Mouse (Mus musculus): ENCODE measurements at regions not wholly inside any gene's neighbourhood (a gene's known extent, or its start where the extent isn't known, plus 50 kb on each side); places are given as distances from the start of the nearest gene placed in this dataset.
A peak's percentile ranks its signal among the peaks of the same experiment; 100 is the strongest.

DNA sequence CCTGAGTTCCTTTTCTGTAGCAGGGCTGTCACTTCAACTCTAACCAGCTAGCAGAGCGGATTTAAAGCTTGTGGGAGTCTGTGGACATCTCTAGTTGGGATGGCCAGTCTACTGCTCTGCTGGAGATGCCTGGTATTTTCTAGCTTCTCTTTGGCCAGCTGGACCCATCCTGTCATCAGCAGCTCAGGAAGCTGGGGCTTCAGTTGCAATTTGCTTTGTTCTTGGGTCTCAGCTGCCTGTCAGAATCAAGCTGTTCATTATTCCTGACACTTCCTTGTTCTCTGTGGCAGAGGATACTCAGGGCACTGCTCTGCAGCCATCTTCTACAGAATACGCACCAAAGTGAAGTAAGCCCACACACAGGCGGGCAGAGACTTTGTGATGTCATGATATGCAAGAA lies 200.8 kb downstream of the Etnk1 start:
- ATAC-seq (replicated peaks; ENCODE audit: insufficient number of reproducible peaks, low FRiP score, low TSS enrichment, poor library complexity, severe bottlenecking): no peak

DNA sequence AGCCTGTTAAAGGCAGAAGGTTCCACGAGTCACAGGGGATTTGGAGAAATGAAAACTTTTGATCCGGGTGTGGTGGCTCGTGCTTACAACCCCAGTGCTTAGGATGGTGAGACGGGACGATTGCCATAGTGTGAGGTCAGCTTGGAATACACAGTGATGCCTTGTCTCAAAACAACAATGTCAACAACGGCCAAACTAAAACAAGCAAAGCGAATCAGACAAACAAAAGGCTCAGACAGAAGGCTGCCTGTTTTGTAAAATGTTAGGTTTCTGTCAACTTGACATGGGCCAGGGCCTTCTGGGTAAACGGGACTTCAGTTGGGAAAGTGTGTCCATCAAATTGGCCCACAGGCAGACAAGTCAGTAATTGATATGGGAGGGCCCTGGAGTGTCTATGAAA lies 201.6 kb downstream of the Etnk1 start:
- no peak for ATAC-seq (replicated peaks; ENCODE audit: insufficient number of reproducible peaks, low FRiP score, low TSS enrichment, poor library complexity, severe bottlenecking)

DNA sequence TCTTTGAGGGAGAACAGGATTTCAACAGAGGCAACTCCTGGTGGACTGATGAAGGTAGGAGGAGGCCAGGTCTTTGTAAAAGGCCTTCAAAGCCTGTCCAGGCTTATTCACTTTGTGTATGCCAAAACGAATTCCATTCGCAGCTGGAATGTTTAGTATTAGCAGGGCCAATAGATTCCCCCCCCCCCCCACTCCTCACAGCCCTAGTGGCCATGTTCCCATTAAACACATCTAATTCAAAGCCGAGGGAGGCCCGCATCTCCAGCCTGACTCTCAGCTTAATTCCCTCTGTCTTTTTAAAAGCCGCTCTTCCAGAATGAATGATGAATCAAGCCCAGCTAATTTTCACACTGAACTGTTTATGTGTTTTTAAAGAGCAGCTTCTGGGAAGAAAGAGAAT lies 205.5 kb downstream of the Etnk1 start:
- no peak for ATAC-seq (replicated peaks; ENCODE audit: insufficient number of reproducible peaks, low FRiP score, low TSS enrichment, poor library complexity, severe bottlenecking)

DNA sequence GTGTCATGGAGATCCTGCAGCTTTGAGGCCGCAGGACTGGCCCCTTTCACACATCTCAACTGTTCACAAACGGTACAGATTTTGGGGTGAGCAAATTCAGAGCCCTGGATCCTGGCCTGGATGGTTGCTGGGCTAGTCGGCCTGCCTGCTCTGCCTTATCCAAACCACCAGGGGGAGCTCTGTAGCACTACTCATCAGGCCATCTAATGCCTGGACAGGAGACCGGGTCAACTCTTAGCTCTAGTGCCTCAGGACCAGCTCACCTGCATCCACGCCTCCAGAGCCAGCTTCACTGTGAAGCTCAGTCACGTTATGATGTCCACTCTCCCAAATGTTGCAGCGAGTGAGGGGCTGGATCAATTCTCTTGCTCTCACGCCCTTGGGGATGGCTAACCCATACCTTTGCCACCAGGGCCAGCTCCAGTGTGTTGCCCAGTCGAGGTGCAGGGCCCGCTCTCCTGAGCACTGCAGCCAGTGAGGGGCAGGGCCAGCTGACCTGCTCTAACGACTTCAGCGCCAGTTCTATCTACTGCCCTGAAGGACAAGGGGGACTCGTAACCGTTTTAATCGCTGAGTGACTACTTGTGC lies 206.8 kb downstream of the Etnk1 start:
- ATAC-seq (replicated peaks; ENCODE audit: insufficient number of reproducible peaks, low FRiP score, low TSS enrichment, poor library complexity, severe bottlenecking): peak; percentile 61; the same call in 1 of the 2 replicates

DNA sequence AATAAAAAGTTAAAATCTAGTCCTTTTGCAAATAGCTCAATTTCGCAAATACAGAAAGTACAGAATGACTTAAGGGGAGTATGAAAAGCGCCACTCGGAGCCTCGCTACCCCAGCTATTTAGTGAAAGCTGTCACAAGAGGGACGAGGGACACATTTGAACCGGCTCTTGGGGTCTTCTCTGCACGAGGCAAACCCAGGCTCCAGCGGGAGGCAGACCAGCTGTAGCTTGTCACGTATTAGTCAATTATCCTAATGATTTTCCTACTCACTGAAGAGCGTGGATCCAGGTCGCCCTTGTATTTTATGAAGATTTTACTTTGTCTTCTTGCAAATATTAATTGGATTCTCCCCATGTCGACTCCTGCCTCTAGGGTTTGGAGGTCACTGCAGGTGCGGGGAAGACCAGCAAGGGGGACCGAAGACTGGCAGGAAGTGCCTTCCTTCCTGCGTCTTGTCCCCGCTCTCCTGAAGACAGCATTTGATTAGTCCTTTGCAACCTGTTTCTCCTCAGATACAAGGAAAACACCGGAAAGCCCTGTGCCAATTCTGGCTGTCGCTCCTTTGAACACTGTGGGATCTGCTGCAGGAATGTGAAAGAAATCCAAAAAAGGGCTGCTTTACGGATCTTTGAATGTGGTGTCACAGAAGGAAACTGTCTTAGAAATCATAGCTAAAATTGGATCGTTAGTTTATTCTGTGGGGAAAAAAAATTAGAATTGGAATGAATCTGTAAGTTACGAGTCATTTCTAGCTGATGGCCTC lies 209.1 kb downstream of the Etnk1 start:
- no peak for ATAC-seq (replicated peaks; ENCODE audit: insufficient number of reproducible peaks, low FRiP score, low TSS enrichment, poor library complexity, severe bottlenecking)

DNA sequence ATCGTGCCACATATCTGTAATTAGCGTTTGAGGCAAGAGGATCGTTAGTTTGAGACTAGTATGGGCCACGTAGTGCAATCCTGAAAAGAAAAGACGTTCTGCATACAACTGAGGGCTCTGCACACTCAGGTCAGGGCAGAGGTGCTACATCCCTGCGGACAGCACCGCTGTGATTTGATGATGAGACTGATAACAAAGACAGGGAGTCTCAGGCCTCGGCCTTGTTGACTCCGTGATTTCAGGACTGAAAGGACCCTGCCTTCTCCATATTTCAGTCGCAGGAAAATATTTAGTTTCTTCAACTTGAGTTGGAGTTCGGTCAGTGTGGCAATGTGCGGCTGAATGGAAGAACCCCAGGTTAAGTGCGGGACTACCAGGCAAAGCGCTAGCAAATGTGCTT lies 210.1 kb downstream of the Etnk1 start:
- ATAC-seq (replicated peaks; ENCODE audit: insufficient number of reproducible peaks, low FRiP score, low TSS enrichment, poor library complexity, severe bottlenecking): no peak

DNA sequence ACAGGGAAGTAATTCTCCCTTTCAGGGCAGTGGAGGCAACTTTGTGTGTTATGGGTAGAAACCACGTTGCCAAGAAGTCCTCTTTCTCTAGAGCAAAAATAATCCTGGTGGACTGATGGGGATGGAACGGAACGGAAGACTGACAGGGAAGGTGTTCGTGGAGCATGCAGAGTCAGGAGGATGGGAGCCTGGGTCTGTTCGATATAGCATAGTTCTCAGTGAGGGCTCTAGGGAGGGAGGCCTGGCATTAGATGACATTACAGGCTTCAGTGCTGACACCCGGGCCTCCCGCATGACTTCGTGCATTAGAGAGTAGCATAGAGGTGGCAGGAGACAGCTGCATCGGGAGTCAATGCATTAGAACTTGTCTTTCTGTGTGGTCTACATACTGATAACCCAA lies 211.1 kb downstream of the Etnk1 start:
- ATAC-seq (replicated peaks; ENCODE audit: insufficient number of reproducible peaks, low FRiP score, low TSS enrichment, poor library complexity, severe bottlenecking): no peak

DNA sequence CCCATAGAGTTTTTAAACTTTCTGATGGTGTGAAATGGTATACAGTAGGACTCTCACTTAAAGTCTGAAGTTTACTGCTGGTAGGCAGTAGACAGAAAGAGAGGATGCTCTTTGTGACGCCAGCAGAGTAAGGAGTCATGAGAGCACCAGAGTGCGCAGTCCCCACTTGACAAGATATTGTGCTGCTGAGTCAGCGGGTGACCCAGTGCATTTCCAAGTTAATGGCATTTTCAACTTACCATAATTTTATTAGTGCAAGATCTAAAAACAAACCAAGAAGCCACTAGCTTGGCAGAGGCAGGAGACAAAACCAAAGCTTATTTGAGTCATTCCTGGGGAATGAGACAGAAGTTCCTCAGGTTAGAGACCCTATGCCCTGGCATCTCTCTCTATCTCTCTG lies 213.5 kb downstream of the Etnk1 start:
- ATAC-seq (replicated peaks; ENCODE audit: insufficient number of reproducible peaks, low FRiP score, low TSS enrichment, poor library complexity, severe bottlenecking): no peak

DNA sequence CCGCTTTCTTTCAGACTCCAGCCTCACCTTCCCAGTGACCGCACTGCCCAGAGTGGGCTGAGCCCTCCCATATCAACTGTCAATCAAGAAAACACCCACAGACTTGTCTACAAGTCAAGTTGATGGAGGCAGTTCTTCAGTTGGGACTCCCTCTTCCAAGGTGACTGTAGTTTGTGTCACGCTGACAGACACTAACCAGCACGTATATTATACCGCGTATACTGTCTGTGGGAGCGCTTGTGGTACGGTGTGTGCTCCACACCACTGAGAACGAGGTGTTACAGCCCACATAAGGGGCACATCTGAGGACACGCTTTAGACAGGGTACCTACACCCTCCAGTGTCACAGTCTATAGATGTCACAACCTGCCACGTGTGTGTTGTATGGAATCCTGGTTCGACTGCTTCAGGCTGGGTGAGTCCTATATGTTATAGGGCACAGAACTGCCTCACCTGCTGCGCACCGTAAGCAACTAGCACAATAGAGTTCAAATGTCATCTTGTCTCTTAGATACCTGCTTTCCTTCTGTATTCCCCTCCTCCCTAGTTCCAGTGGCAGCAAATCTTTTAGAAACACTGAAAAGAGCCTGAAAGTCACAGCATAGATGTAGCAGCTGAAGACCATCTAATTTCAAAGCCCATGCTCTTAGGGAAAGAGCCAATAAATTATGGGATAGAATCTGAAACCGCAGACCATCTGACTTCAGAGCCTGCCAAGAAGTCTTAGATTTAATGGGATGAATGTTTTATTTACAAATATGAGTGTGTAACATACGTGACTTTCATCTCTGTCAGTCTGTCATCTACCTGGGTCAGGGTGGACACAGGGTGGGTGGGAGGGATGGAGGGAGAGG lies 219.8 kb downstream of the Etnk1 start:
- ATAC-seq (replicated peaks; ENCODE audit: insufficient number of reproducible peaks, low FRiP score, low TSS enrichment, poor library complexity, severe bottlenecking): no peak

DNA sequence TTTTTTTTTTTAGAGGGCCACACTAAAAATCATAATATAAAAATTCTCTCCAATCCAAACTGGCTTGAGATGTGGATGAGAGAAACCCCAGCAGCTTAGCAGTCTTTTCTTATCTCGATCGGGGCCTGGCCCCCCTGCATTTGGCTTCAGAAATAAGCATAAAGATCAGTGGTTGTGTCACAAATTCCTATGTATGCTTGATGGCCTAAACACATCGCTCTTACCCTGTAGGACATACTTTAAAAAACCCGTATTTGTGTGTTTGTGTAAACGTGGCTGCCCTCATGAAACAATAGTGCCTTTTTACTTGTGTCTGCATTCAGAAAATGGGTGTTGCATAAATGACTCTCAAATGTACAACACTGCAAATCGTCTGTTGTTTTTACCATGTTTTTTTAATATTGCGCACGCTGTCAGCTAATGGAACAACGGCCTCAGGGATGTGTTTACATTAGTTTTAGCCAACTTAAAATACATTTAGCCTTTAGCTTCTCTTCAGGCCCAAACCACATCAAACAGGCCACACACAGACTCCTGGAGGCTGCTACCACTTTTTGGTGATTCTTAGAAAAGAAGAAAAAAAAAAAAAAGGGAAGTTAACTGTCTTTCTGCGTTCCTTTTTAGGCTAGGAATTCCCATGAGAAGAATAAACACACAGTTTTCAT lies 226.7 kb downstream of the Etnk1 start:
- no peak for ATAC-seq (replicated peaks; ENCODE audit: insufficient number of reproducible peaks, low FRiP score, low TSS enrichment, poor library complexity, severe bottlenecking)

DNA sequence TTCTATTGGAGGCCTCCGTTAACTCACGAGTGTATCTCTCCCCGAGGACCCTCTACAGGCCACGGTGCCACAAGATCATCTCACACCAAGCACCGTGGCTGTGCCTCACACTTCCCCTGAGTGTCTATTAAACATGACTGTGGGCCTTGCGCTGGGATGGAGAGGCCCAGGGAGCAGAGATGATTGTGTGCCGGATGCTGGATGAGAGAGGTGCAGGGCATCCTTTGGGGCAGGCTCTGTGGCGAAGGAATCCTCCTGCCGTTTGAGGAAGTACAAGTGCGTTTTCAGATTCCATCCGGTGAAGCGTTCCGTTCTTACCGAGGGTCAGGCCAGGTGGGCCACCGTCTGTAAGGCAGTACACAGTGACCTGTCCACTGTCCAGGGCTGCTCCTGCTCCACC lies 227.4 kb downstream of the Etnk1 start:
- ATAC-seq (replicated peaks; ENCODE audit: insufficient number of reproducible peaks, low FRiP score, low TSS enrichment, poor library complexity, severe bottlenecking): no peak

DNA sequence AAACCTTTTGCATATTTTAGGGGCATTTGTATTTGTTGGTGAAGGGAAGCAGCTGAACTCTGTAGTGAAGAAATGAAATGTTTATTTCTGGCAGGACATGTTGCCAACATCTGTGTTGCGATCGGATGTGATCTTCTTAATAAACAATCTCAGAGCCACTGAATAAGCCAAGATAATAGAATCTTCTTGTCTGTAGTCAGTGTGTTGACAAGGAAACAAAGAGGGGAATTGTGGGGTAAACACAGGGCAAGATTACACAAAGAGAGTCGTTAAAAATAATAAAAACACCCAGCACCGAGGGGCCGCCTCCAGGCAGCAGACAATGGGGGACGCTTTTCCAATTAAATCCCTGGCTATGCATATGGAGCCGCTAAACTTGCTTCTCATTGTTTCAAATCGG lies 234.4 kb downstream of the Etnk1 start:
- ATAC-seq (replicated peaks; ENCODE audit: insufficient number of reproducible peaks, low FRiP score, low TSS enrichment, poor library complexity, severe bottlenecking): no peak

DNA sequence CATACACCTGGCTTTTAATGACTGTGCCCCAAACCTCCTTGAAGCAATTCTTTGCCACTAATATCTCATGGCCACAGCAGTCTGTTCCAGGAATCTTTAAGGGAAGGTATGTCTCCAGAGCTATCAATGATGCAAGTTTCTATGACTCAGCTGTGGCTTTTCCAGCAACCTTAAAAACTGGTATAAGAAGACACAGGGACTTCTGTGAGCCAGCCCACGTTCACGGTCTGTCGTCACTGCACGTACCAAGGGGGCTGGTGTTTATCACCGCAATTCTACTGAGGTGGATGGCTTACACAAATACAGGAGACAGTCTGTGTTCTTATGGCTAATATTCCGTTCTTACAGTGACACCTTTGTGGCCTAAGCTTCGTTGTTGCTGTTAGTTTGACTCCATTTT lies 234.9 kb downstream of the Etnk1 start:
- ATAC-seq (replicated peaks; ENCODE audit: insufficient number of reproducible peaks, low FRiP score, low TSS enrichment, poor library complexity, severe bottlenecking): no peak

DNA sequence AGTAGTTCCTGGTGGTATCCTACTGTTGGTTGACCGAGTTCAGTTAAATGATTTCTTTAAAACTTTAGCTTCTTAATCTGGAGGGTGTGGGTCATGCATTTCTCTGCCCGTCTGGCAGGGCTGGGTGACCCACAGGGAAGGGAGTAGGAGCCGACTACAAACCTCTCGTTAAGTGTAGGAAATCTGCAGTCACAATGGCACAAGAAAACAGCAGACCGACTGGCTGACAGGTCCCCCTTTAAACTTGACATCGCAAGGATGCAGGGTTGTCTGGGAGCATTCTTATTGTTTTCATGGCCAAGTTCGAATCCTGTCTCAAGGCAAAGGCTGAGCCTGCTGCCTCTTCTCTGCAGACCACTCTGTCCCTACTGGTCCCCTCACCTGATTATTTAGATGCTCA lies 235.7 kb downstream of the Etnk1 start:
- no peak for ATAC-seq (replicated peaks; ENCODE audit: insufficient number of reproducible peaks, low FRiP score, low TSS enrichment, poor library complexity, severe bottlenecking)

DNA sequence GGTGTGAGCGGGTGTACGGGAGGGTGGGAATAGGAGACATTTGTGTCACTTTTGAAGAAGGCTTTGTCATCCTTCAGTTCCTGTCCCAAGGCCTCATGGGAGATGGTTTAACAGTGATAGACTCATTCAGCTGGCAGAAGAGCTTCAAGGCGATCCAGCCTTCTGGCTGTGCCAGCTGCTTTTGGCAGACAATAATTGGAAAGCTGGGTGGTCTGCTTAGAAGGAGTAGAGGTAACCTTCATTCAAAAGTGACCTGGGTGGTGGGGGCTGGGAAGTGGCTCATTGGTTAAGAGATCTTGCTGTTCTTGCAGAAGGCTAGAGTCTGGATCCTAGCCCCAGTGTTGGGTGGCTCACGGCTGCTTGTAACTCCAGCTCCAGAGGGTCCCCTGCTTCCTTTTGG lies 237.5 kb downstream of the Etnk1 start:
- no peak for ATAC-seq (replicated peaks; ENCODE audit: insufficient number of reproducible peaks, low FRiP score, low TSS enrichment, poor library complexity, severe bottlenecking)

DNA sequence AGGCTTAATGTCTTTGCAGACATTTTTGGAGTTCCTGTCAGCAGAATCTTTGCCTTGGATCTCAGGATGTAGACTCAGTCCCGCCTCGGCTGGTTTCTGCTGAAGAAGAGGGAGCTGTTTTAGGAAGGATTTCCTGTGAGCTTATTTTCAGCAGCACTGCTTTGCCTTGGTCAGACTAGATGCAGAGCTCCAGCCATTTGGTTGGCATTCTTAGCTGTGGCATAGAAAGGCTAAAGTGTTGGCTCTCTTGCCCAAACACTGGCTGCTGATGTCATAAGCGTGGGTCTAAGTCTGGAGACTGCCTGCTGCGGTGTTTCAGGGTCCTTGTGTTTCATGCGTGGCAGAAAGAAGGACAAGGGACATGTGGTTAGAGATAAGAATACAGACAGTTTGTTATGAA lies 245.0 kb downstream of the Etnk1 start:
- ATAC-seq (replicated peaks; ENCODE audit: insufficient number of reproducible peaks, low FRiP score, low TSS enrichment, poor library complexity, severe bottlenecking): no peak

DNA sequence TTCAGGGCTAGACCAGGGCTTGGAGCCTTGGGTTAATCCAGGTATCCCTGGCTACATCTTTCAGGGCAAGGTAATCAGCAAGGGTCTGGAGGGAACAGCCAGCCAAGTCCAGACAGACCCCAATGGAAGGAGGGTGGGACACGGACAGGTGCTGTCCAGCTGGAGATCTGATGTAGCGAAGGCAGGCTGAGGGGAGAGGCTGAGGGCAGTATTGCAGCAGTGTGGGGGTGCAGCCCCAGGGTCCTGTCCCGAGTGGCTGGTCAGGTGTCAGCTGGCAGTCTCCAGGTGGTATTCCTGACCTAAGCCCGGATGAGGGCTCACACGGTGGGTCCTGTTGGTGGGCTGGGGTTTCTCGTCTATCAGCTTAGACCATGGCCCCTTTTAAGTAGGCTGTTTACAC lies 245.7 kb downstream of the Etnk1 start:
- ATAC-seq (replicated peaks; ENCODE audit: insufficient number of reproducible peaks, low FRiP score, low TSS enrichment, poor library complexity, severe bottlenecking): no peak

DNA sequence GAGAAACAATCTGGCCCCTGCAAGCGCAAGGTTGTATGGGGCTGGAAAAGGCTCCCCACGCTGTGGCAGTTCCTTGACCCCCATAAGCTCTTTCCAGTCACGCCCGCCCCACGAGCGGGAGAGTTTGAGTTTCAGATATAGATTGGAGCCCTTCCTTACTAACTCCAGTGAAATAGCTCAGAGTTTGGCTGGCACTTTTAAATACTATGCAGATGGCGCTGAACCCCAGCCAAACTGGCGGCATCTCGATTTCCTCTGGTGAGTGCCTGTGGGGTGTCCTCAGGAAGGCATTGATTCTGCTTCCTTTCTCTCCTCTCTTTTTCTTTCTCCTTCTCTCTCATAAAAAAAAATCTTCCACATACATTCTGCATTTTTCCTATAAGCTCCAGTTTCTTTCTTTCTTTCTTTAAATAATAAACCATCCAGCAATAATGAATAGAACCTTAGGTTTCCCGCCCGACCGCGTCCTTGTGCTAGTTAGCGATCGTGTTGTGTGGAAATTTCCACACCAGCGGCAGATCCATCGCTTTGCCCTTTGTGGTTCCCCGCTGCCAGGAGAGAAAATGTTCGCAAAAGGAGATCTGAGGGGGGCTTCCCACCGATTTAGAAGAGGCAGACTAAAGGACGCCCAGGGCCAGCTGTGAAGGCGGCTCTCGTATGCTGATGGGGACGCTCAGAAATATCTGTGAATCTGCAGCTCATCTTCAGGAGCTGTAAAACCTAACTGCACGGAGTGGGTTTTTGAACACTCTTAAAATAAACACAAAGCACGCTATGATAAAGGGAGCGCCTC lies 247.8 kb downstream of the Etnk1 start:
- no peak for ATAC-seq (replicated peaks; ENCODE audit: insufficient number of reproducible peaks, low FRiP score, low TSS enrichment, poor library complexity, severe bottlenecking)

DNA sequence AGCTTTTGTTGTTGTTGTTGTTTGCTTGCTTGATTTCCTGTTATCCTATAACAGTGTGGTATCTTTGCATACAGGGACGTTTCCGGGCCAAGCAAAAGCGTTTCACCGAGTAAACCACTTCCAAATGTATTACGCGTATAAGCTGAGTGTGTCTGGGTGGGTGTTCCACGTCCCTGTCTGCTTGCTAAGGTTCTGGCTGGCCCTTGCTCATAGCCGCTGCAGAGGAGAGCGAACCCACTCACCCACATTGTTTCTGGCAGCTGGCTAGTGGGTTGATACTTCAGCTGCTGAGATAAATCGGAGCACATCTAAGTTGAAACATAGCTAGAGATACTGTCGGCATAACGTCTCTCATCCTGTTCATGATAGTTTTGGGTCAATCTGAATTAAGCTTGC lies 248.4 kb downstream of the Etnk1 start:
- no peak for ATAC-seq (replicated peaks; ENCODE audit: insufficient number of reproducible peaks, low FRiP score, low TSS enrichment, poor library complexity, severe bottlenecking)

All from monocyte, adult 5-6 weeks (primary cell).